Mouse (Mus musculus): ENCODE measurements around the gene Ppfia4.
"Not testable (repeated sequence)": the region's sequence is repeated elsewhere in the genome, so short reads cannot be mapped to it uniquely, and the experiment has no call there.

Ppfia4 gene

DNA sequence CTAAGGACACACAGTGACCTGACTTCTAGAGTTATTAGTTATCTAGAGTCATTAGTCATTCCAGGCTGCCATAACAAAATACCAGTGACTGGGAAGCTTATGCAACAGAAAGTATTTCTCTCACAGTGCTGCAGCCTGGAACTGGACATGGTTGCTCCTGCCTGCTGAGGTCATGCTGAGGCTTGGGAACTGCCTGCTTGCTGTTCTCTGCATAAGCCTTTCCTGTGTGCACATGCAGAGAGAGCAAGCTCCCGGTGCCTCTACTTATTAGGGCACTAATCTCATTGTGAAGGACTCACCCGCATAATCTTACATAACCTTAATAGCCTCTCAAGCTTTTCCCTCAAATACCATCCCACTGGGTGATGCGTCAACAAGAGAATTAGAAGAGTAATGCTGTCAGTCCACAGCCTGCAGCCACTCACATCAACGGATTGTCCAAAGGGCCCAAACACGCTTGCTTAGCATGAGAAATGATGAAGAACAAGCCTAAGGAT is 59.9 kb downstream of the Ppfia4 start:
- DNase-seq (ENCODE audit: low spot score): no peak

DNA sequence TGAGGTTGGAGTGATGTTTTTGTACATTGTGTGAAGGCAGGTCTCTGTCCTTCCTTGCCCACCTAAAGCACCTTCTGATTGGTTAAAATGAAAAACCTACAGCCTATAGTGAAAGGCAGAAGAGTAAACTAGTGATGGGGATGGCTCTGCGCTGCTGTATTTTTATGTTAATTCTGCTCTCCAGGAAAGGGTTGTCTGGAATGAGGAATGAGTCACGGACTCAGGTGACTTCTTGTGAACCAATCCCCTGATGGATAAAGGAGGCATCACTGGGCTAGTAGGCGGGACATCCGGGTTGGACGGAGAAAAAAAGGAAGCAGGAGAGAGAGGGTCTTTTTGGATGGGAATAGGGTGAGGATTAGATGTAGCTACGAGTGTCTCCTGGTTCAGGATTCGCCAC is 62.7 kb downstream of the Ppfia4 start:
- DNase-seq (ENCODE audit: low spot score): no peak

DNA sequence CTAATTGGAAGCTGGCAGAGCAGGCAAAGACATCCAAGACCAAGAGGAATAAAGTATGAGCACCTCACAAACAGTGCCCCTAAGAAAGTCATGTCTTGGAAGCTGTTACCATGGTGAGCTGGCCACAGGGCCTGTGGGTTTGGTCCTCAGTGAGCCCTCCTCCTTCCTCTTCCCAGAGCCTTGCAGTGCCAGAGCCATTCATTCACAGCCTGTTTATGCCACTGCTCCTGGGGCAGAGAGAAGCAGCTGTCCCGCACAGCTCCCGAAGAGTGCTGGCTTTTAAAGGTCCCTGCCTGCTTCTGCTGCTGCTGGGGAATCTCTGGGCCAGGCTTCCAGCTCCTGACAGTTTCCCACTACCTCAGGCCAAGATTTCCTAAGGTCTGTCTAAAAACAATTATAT is 66.9 kb downstream of the Ppfia4 start:
- DNase-seq (ENCODE audit: low spot score): no peak

DNA sequence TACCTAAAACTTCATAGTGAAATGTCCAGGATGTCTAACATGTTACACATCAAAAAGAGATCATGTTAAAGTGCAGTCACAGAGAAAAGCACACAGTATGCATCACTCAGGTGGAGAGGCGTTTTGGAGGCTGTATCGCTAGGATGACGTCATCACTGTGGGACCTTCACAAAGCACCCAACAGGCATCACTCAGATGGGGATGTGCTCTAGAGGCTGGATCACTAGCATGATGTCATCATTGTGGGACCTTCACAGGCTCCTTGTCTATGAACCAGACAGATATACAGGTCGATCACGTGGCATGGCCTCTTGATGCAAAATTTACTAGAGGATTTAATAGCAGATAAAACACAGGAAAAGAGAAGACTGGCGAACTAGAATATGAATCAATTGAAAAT is 68.4 kb downstream of the Ppfia4 start:
- no peak for DNase-seq (ENCODE audit: low spot score)

DNA sequence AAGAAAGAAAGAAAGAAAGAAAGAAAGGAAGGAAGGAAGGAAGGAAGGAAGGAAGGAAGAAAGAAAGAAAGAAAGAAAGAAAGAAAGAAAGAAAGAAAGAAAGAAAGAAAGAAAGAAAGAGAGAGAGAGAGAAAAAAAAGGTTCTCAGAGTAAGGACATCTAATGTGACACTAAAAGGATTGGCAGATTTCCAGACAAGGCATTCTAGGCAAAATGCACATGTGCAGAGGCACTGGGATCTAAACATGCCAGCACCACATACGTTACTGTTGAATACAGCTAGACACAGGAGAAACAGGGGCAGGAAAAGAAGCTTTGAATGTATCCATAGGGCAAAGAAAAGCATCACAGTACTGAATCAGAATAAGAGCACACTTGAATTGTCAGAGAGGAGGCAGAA is 83.0 kb downstream of the Ppfia4 start:
- DNase-seq (ENCODE audit: low spot score): not testable (repeated sequence)
